Mouse (Mus musculus) adrenal gland, adult 2 months (tissue): ENCODE data around the gene D17Wsu92e. TPM values are rescaled to one million over a fixed set of nuclear protein-coding genes. Genes with fewer than 3 reads are reported as not detected.

ENCODE experiments used
- DNase-seq: peaks from one replicate; pipeline ENCODE4 v3.0.0; 2021
- polyA plus RNA-seq: library from polyadenylated mRNA; depleted of rRNA; stranded (reverse); fragments of >200 nt; gene quantifications from 2 replicates; pipeline ENCODE4 v1.2.3, GENCODE M21; 2012
- total RNA-seq, 2 experiments: library from RNA; stranded (reverse); gene quantifications; 2 replicates each; pipeline ENCODE4 v1.2.3; 2021

The D17Wsu92e gene
- total and polyA plus RNA-seq, 3 experiments, result 145 to 164 (median 159) TPM

DNA sequence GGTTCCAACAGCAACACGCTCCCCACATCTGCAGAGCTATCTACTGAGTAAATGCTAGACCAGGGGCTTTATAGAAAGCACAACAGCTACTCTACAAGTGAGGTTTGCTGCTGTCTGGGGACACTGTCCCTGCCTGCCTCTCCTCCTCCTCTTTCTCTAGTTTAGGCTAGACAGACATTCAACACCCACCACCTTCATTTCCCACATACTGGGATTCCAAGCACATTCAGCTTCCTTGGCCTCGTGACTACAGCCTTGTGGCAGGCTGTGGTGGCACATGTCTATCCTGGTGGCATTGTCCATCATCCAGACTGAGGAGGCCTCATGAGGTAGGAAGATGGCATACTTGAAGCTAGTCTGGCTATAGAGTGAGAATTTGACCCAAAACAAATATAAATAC is 29.5 kb downstream of the D17Wsu92e start:
- DNase-seq, result no peak

DNA sequence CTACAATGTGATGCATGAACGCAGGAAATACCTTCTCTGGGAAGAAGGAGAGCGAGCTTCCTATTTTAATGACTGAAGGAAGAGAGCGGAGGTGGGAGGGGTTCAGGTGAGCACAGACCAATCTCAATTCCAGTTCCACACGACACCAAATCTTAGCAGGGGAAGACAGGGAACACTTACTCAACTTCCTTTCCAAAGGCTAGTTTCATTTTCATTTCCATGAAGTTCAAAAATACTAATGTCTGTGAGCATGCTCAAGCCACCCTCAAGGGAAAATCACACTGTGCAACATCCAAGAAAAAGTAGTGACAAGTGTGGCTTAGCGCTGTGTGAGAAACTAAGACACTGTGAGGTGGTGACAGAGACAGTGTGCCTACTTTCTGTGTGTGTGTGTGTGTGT is 30.4 kb downstream of the D17Wsu92e start:
- DNase-seq, result no peak

DNA sequence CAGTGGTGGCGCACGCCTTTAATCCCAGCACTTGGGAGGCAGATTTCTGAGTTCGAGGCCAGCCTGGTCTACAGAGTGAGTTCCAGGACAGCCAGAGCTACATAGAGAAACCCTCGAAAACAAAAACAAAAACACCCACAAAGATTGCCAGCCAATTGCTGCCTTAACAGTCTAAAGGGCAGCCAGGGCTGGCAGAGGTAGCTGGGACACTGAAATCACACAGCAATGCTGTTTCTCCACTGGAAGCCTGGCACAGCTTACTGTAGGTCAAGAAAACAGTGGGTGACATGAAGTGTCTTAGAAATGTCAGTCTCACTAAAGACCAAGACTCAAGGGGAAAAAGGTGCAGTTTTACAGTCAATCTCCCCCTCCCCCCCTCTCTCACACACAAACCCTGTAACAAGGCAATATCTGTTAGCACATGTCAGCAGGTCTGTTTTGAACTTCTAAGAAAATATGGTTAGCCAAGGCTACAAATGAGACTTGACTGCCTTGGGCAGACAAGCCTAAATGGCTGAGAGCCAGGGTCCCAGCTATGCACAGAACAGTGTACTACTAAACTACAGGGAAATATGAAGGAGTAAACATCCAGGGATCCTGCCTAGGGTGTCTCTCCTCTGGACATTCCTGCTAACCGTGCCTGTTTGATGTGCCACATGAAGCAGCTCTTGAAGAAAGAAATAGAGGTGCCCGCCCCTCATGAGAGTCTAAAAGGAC is 31.8 kb downstream of the D17Wsu92e start:
- no peak for DNase-seq

DNA sequence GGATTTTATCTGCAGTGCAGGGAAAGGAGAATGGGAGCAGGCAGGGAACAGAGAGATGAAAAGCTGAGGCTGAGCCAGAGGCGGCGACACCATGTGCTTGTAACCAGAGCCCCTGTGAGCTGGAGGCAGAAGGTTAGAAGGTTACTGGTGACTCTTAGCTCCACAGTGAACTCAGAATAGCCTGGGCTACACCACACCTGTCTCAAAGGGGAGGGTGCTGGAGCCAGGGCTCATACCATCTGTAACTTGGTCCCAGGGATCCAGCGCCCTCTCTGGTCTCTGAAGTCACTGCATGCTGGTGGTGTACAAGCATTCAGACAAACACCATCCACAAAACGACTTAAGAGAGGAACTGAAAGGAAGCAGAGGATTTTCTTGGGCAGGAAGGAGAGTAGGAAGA is 36.9 kb downstream of the D17Wsu92e start:
- DNase-seq, result no peak

DNA sequence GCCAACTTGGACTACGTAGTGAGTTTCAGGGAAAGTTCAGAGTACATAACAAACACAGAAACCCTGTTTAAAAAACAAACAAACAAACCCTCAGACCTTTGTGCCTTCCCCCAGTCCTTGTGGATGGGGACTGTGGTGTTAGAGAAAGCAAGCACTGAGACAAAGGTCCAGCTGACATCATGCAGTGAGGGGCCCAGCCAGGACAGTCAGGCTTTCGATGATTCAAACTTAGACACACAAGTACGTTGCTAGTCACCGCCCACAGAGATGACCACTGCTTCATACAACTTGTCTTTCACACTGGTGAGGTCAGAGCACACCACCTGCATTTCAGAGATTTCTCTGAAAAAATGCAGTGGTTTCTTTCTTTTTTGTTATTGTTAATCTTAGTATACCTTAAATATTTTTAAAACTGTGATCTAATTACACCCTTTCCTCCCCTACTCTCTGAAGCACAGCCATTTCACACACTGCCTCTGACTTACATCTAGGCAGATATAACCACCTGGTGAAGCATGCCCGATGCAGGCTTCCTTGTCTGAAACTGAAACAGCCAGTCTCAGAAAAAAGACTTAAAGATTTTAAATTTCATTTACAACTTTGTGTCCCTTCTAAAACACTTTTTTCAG is 39.3 kb downstream of the D17Wsu92e start:
- peak; percentile 67 for DNase-seq

DNA sequence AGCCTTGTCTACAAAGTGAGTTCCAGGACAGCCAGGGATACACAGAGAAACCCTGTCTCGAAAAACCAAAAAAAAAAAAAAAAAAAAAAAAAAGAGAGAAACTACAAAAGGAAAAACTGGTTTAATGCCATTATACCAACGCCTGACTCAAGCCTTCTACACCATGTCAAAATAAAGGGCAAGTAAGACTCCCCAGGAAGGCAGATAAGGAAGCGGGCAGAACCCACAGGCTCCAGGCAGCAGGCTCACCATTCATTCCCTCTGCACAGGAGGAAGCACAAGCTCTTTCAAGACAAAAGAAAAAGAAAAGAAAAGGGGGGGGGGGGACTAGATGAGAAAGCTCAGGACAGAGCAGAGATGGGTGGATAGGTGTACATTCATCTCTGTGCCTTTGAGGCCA is 40.7 kb downstream of the D17Wsu92e start:
- no peak for DNase-seq

DNA sequence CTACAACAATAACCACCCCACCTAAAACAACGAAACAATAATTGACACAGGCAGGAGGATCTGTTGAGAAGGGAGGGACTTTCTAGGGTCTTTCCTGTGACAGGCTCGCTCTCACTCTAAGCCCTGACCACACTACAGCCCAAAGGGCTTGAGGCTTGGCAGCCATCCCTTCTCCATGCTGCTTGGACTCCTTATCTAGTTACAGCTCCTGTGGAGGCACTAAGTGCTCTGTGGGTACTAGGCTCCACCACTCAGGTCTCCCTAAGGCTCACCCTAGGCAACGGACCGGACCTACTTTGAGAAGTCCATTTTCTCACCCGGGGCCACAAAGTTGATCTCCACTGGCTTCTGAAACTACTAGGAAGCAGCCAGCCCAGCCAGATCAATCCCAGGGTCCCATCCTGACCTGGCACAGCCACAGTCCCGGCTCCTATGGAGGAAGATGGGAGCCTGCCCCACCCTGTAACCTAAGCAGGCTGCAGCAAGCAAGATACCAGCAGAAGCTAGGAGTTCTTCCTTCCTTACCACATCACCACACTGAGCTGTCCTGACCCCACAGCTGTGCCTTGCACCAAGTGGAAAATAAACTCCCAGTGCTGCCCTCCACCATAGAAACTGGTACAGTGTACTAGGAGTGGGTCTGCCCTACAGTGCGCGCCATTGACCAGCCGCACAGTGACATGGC is 41.6 kb downstream of the D17Wsu92e start:
- no peak for DNase-seq

DNA sequence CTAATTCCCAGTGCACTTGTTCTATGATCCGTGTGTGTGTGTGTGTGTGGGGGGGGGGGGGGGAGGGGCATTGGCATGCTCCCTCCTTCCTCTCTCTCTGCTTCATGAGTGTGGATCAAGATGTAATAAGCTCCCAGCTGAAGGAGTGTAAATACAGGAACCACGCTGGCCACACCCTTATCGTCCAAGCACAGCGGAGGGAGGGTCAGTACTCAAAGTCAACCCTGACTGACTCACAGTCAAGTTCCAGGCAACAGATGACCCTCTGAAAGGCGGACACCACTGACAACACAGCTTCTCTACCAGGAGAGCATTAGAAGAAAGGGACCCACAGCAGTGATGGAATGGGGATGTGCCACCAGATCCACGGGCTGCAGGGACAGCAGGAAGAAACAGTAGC is 42.6 kb downstream of the D17Wsu92e start:
- DNase-seq, result no peak

DNA sequence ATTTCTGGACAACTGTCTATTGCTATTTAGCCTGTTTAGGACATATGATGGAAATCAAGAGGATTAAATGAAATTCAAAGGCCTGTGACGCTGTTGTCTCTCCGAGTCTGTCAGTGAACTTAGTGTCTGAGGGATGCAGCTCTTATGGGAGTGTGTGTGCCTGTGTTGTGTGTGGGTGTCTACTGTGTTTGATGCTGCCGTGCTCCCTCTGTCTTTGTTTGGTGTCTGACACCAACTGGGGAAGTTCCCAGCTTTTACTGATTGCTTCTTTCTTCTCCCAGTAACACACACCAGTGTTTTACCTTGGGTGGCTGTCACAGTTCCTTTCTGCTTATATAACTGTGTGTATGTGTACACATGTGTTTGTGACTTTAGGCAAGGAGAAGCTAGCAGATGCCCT is 46.2 kb downstream of the D17Wsu92e start:
- DNase-seq, result no peak

DNA sequence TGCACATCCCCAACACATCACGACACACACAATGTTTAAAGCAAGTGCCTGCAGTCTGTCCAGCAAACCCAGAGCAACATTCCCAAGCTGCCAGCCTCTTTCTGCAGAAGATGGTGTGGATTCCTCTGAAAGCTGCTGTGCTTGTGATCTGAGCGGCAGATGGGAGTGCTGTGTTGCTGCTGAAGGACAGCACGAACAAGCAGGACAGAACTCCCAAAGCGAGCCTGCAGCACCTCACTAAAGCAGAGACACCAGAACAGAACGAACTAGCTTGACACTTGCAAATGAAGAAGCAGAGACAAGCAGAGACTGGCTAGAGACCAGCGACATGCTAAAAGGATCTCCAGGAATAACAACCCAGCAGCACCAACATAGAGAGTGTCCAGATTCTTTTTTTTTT is 48.8 kb downstream of the D17Wsu92e start:
- no peak for DNase-seq

DNA sequence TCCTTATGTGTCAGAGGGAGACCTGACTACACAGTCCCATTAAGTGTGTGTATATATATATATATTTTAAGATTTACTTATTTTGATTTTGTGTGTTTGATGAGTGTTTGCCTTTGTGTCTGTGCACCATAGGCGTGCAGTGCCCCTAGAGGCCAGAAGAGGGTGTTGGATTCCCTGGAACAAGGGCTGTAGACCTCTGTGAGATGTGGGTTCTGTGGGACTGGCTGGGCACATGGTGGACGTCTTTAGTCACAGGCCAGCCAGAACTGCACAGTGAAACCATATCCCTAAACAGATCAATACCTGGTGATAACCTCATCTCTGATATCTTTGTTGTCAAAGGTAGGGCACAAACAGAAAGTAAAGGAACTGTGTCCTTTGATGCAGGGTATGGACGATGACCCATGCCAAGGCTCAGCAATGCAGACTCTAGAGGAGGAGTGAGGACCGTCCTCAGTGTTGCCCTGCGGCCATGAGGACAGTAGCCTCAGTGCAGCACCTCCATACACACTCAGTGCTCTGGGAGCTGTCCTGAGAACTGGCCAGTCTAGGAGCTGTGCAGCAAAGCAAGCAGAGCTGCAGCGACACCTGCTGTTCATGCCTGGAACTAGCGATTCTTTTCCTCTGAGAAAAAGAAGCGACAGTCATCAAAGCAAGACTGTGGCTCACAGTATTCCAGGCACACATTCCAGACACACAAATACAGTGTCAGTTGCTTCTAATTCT is 51.5 kb downstream of the D17Wsu92e start:
- peak; percentile 73 for DNase-seq

DNA sequence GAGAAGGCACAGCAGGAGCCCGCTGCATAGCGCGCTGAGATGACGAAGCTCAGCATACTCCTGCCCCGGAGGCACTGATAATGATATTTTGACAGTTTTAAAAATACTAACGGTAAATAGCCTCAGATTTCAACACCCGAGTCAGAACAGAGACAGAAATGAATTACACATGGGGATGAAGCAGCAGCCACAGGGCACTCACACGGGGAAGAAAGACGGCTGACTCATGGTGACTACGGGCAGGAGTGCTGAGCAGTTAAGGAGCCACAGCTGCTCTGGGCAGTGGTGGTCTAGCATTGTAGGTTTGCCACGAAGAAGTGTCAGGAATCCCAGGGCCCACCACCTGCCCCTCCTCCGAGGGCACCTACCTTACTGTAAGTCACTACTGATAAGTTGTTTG is 52.9 kb downstream of the D17Wsu92e start:
- peak; percentile 45 for DNase-seq

DNA sequence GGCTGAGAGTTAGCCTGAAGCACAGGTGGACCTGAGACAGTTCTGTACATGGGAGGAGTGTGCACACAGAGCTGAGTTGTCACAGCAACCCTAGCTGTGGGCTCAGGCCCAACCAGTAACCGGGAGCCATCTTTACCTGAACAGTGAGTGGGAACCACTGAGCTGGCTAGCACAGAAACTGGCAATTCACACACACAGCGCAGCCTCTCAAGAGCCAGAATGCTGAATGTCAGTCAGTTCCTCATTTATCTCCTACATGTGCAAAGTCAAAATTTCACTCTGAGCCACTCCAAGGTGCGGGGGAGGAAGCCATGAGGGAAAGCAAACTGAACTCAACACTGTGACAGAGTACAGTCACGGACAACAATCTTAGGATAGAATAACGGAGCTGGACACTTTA is 53.3 kb downstream of the D17Wsu92e start:
- no peak for DNase-seq

DNA sequence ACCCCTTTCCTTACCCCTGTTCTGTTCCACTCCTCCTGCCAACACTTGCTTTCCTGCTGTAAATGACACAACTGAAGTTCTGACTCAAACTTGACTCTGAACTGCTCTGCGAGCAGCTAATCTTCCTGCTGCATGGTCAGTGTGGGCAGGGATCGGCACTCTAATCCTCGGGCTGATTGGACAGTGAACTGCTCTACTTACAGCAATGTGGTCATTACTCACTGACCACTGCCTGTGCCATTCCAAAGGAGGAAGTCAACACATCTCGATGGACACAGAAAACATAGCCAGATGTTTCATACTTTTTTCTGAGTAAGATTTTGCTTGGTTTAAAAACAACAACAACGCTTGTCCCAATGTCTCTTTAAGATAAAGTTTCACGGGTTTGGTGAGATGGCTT is 55.4 kb downstream of the D17Wsu92e start:
- DNase-seq, result no peak

DNA sequence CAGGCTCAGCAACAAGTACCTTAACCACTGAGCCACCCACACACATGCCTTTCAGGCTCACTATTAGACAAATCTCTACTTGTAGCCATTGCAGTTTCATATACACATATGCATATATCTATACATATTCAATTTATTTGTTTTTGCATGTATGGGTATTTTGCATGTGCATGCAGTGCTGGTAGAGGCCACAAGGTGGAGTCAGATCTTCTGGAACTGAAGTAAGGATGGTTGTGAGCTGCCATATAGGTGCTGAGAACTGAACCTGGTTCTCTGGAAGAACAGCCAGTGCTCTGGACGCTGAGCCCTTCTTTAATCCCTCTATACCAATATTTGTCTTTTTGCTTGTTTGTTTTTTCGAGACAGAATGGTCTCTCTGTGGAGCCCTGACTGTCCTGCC is 56.0 kb downstream of the D17Wsu92e start:
- no peak for DNase-seq

DNA sequence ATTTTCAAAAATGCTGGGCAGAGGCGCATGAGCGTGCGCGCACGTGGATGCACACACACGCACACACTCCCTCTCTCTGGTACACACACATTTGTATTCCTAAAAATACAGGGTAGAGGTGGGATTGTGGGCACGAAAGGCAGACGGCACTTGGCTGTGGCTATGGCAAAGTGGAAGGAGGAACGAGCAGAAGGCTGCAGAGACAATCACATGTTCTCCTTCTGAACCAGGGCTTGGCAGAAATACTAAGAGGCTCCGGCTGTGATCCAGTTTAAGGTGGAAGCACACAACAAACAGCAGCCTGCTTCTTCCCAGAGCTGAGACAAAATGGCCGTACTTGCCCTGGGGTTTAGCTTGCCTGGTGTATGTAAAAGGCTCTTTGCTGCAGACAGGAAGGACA is 57.6 kb downstream of the D17Wsu92e start:
- no peak for DNase-seq

DNA sequence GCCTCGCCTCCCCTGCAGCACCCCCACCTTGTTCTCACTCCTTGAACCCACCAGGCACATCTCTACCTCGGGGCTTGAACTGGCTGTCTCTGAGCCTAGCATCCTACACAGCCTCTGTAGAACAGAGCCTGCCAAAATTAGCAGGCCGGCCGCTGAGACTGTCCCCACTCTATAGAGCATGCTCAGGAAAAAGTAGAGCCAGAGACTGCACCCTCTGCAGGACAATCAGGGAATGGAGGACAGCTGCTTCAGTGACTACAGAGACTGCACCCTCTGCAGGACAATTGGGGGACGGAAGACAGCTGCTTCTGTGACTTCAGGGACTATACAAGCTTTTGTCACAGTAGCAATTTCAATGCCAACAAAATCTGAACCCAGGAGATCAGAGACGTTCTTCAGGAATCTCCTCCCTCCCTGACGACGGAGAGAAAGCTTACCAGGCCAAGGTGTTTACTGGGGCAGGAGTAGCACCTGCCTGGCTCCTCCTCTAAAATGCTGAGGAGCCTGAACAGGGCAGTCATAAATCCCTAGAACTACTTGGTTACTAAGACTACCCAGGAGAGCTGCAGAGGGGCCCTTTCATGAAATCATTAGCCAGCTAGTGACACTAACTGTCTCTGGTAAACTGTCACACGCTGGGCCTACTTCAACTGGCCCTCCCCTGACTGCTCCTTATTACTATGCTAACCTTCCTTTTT is 58.7 kb downstream of the D17Wsu92e start:
- peak; percentile 62 for DNase-seq

DNA sequence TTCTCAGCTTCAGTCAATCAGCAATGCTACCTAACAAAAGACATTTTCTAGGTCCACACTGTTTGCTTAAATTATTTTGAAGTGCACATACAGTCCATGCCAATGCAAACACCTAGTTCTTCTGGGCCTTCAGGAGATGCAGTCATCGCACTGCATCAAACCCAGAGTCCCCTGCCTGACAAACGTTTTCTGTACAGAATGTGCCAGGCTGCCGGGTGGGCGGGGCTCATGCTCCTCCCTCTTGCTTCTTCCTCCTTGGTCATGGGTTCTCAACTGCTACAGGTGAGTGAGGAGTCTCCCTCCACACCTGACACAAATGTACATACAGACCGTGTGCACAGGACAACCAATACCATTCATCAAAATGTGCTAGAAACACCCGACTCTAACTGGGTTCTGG is 60.3 kb downstream of the D17Wsu92e start:
- DNase-seq, result no peak

DNA sequence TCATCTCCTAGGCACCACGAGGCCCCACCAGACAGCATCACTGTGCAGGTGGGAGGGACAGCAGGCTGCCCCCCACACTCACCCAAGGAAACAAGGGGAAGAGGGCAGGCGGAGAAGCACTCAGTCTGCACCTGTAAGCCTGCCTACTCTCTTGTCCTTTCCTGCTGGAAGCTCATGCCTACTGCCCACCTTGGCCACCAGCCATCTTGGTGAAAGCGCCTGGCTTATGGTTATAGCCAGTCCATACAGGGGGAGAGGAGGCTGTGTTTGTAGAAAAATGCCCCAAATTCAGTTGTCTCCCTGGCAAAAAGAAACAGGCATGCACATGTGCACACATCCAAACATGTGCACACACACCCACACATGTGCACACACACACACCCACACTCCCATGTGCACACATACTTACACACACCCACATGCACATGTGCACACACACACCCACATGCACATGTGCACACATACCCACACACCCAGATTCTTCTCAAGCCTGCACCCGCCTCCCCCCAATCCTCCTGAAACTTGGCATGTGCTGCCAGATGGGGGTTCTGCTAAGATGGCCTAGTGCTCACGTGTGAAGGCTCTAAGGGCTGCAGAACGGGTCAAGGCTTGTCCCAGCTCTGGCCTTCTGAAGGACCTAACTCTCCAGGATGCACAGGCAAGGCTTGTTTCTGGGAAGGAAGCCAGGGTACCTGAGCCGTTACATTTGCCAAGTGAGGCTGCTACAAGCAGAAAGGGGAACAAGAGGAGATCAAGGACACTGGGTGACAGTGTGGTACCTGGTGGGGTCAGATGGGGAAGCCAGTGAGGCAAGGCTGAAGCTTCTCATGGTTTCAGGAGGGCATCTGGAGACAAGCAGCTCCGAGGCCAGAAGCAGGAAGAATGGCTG is 68.9 kb downstream of the D17Wsu92e start:
- peak; percentile 18 for DNase-seq

DNA sequence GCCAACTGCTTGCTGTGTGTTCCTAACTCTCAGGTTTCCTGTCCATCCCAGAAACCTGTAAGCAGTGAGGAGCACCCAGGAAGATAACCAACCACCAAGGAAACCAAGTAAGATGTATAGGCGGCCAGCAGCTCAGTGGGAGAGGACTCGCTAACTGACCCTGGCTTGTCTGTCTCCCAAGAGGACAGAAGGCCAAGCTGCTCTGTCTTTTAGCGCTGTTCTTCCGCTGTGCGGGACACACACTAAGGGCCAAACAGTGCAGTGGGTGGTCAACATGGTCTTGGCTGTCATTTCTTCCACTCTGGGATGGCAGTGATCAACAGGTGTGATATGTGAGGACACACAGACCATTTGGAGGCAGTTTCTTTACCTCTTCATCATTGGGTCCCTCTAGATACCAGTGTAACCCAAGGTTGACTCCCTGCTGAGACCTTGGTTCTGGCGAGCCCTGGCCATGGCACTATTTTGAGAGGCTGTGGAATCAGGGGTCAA is 70.0 kb downstream of the D17Wsu92e start:
- no peak for DNase-seq

DNA sequence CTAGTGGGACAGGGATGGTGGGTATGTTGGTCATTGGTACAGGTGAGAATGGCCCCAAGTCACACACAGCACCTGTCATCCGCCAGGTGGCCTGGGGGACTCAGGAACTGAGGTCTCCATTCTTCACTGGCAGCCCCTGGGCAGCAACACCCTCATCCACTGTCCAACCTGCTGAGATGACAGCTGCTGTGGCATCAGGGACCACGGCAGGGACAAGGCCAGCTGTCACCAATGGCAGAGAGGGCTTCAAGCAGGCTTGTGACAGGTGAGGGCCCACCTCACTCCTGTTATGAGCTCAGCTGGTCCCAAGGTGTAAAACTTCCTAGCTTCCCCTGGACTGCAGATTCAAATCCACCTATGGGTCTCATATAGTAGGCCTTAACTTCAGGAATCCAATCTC is 72.3 kb downstream of the D17Wsu92e start:
- DNase-seq, result no peak
